ENCODE assay signal across 18 mouse cellular contexts in the genomic region with DNA sequence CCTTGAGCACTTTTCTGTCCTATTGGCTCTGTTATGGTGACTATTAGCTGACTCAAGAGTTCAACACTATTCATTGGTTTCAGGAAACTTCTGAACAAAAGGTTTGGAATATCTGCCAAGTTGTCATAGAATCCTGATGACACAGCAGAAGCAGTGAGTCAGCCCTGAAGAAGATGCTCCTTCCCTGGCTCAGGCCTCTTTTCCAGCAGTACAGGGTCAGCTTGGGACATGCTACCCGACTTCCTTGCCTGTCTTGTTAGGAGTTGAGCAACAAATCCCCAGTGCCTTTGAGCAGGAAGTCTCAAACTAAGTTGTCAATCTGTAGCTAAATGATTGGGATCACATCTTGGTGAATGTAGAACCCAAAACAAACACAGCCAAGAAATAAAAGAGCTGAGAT. TPM values are rescaled to one million over a fixed set of nuclear protein-coding genes. Genes with fewer than 3 reads are reported as not detected.
DNase-seq lines count a peak whose midpoint lies in the region; ATAC-seq and TF ChIP-seq lines count a peak whose summit lies in the region.
"Had no signal": no experiment of that assay in that cellular context is flagged by ENCODE, and none has a peak within 500 bp of the region (broad histone marks: within the 10 kb centered on the region; RNA-seq: fewer than 3 reads in every experiment).

No protein-coding gene starts in this region.

- peak; percentile 50 for DNase-seq in kidney, adult 2 months
- DNase-seq in kidney, postnatal 4 days = no peak
- peak; percentile 93 for DNase-seq in Muller cell, postnatal 12 days (ENCODE audit: inconsistent ontology term)
- peak; percentile 35 for DNase-seq in adrenal gland, postnatal 10 days
- peak; percentile 10 to 48 for DNase-seq in kidney, postnatal 25 days
- no peak for DNase-seq in spleen, postnatal 4 days (ENCODE audit: low spot score in 2 of 2)
- DNase-seq: cerebellum, postnatal 14 days; lung, adult 2 months; thymus, postnatal 14 days had no signal

- H3K9me3 ChIP-seq in hindbrain, embryonic 12.5 days (replicated peaks) = no peaks in the 10 kb centered on the region
- H3K9me3 ChIP-seq: embryonic facial prominence, embryonic 13.5 days; forebrain, embryonic 13.5 days; heart, embryonic 13.5 days; midbrain, embryonic 13.5 days; neural tube, embryonic 12.5 days; stomach, embryonic 15.5 days had no signal

- no peak for TF ChIP-seq CTCF in kidney, adult 2 months (conservative IDR thresholded peaks at IDR 0.05; ENCODE audit: insufficient read depth, insufficient read length, low read depth, low read length)

- no peak overlapping the region for H3K9ac ChIP-seq in hindbrain, embryonic 12.5 days
- H3K9ac ChIP-seq: embryonic facial prominence, embryonic 13.5 days; forebrain, embryonic 13.5 days; heart, embryonic 13.5 days; midbrain, embryonic 13.5 days; neural tube, embryonic 12.5 days; stomach, embryonic 15.5 days had no signal

- WGBS in kidney, adult 2 months = 40% methylated on average over 1 of the region's 1 CpGs
- 61% methylated on average over 1 of the region's 1 CpGs for WGBS in hindbrain, embryonic 12.5 days

- no peaks in the 10 kb centered on the region for H3K27me3 ChIP-seq in kidney, adult 2 months (replicated peaks; ENCODE audit: control insufficient read depth, insufficient read depth, low read length)
- no peaks in the 10 kb centered on the region for H3K27me3 ChIP-seq in hindbrain, embryonic 12.5 days
- H3K27me3 ChIP-seq: embryonic facial prominence, embryonic 13.5 days; forebrain, embryonic 13.5 days; heart, embryonic 13.5 days; midbrain, embryonic 13.5 days; neural tube, embryonic 12.5 days; stomach, embryonic 15.5 days had no signal

- no peak overlapping the region for H3K4me3 ChIP-seq in kidney, adult 2 months (ENCODE audit: insufficient read depth, low read depth, low read length)
- no peak overlapping the region for H3K4me3 ChIP-seq in hindbrain, embryonic 12.5 days
- H3K4me3 ChIP-seq: embryonic facial prominence, embryonic 13.5 days; forebrain, embryonic 13.5 days; heart, embryonic 13.5 days; midbrain, embryonic 13.5 days; neural tube, embryonic 12.5 days; stomach, embryonic 15.5 days had no signal

- TF ChIP-seq POLR2A in kidney, adult 2 months (IDR thresholded peaks at IDR 0.05; ENCODE audit: low read depth, low read length) = no peak

- H3K27ac ChIP-seq in kidney, adult 2 months (ENCODE audit: insufficient read depth, low read depth, low read length) = no peak overlapping the region
- no peak overlapping the region for H3K27ac ChIP-seq in hindbrain, embryonic 12.5 days
- H3K27ac ChIP-seq: embryonic facial prominence, embryonic 13.5 days; forebrain, embryonic 13.5 days; heart, embryonic 13.5 days; macrophage; midbrain, embryonic 13.5 days; neural tube, embryonic 12.5 days; stomach, embryonic 15.5 days had no signal

- no peak overlapping the region for H3K4me2 ChIP-seq in hindbrain, embryonic 12.5 days (replicated peaks)
- H3K4me2 ChIP-seq: embryonic facial prominence, embryonic 13.5 days; forebrain, embryonic 13.5 days; heart, embryonic 13.5 days; midbrain, embryonic 13.5 days; neural tube, embryonic 12.5 days; stomach, embryonic 15.5 days had no signal

- no peaks in the 10 kb centered on the region for H3K36me3 ChIP-seq in kidney, adult 2 months (ENCODE audit: control insufficient read depth, insufficient read depth, low read length)
- no peaks in the 10 kb centered on the region for H3K36me3 ChIP-seq in hindbrain, embryonic 12.5 days
- H3K36me3 ChIP-seq: embryonic facial prominence, embryonic 13.5 days; heart, embryonic 13.5 days; midbrain, embryonic 13.5 days; neural tube, embryonic 12.5 days; stomach, embryonic 15.5 days had no signal

- ATAC-seq in hindbrain, embryonic 12.5 days (ENCODE audit: low FRiP score) = no peak
- ATAC-seq: forebrain, embryonic 13.5 days; intestine, postnatal 0 days; midbrain, embryonic 13.5 days had no signal

- no peaks in the 10 kb centered on the region for H3K4me1 ChIP-seq in kidney, adult 2 months (ENCODE audit: control insufficient read depth, insufficient read depth, low read length)
- no peaks in the 10 kb centered on the region for H3K4me1 ChIP-seq in hindbrain, embryonic 12.5 days
- H3K4me1 ChIP-seq: embryonic facial prominence, embryonic 13.5 days; forebrain, embryonic 13.5 days; heart, embryonic 13.5 days; midbrain, embryonic 13.5 days; neural tube, embryonic 12.5 days; stomach, embryonic 15.5 days had no signal

RNA-seq across cellular contexts. Expression of a gene that starts 56.6 kb away (rescaled TPM):
- polyA plus RNA-seq in kidney, adult 2 months (2012; rRNA removed) = 4.4 and 5.0 TPM in 2 replicates
- 10 to 100 TPM; 10.4 to 14.8 TPM for total RNA-seq in adrenal gland, postnatal 10 days (2021)
- polyA plus RNA-seq in hindbrain, embryonic 12.5 days (2016; fragmentation: Nextera tagmentation; extraction: Ambion mirVana) = 8.0 and 8.2 TPM in 2 replicates

Comparison
In these comparisons a context has a peak if more than half of its experiments do, and no peak if none do; other contexts are left out.
1. DNase-seq: peak in kidney, adult 2 months (single experiment), Muller cell, postnatal 12 days (single experiment), adrenal gland, postnatal 10 days (single experiment) and kidney, postnatal 25 days (2 of 2); none in kidney, postnatal 4 days (0 of 2) and spleen, postnatal 4 days (0 of 2).